Mouse (Mus musculus) liver, adult (tissue): Measurements from ENCODE around the gene Minpp1.

Experiments
- GATA4 ChIP-seq: IDR thresholded peaks from 2 replicates; pipeline ENCODE4 v1.6.1; 2014; ENCODE audit warnings: mild to moderate bottlenecking, low read length; ENCODE audit not compliant: insufficient replicate concordance

Minpp1 gene

GRCm38 (mm10) chr19:32542784-32543490 lies 57.4 kb downstream of the Minpp1 start:
- no peak for TF ChIP-seq GATA4

- TF ChIP-seq GATA4: no peak
These were observed 61.8 kb downstream of the Minpp1 start for GRCm38 (mm10) chr19:32547396-32547795.

GRCm38 (mm10) chr19:32548202-32548601 lies 62.6 kb downstream of the Minpp1 start:
- no peak for TF ChIP-seq GATA4

GRCm38 (mm10) chr19:32550446-32550845 lies 64.9 kb downstream of the Minpp1 start:
- 0 out of 2 replicates have a peak, but pooled peaks have one; percentile 35 for TF ChIP-seq GATA4

GRCm38 (mm10) chr19:32551442-32551841 lies 65.9 kb downstream of the Minpp1 start:
- TF ChIP-seq GATA4: peak; percentile 94

GRCm38 (mm10) chr19:32552106-32552505 lies 66.5 kb downstream of the Minpp1 start:
- no peak for TF ChIP-seq GATA4

GRCm38 (mm10) chr19:32553310-32553709 lies 67.7 kb downstream of the Minpp1 start:
- TF ChIP-seq GATA4: no peak

GRCm38 (mm10) chr19:32555257-32555656 lies 69.7 kb downstream of the Minpp1 start:
- no peak for TF ChIP-seq GATA4
